Mouse (Mus musculus) liver (tissue): ENCODE results near the gene Hoxb1.

ENCODE experiments used
- DNase-seq: peaks from one replicate; pipeline ENCODE4 v3.0.0-alpha.2; 2020; ENCODE audit warnings: mixed read lengths

Hoxb1 gene

DNA sequence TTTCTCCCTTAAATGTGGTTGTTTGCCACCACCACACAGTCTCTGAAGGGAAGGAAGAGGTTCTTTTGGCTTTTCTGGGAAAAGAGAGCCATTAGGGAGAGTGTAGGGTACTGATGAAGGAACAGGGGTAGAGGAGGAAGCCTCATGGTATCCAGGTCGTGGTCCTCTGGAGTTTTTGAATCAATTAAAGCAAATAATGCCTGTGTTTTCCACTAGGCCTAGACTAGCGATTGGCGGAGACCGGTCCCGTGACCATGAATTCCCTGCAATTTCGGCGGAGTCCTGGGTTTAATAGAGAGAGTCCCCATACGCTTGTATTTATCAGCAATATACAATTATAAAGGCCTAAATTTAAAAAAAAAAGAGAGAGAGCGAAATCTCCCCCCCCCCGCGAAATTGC, 14.2 kb upstream of the Hoxb1 start:
- no peak for DNase-seq

GRCm38 (mm10) chr11:96351831-96352230, 13.7 kb upstream of the Hoxb1 start:
- peak; percentile 51 for DNase-seq

GRCm38 (mm10) chr11:96352691-96353521, 12.6 kb upstream of the Hoxb1 start:
- peak; percentile 32 for DNase-seq

DNA sequence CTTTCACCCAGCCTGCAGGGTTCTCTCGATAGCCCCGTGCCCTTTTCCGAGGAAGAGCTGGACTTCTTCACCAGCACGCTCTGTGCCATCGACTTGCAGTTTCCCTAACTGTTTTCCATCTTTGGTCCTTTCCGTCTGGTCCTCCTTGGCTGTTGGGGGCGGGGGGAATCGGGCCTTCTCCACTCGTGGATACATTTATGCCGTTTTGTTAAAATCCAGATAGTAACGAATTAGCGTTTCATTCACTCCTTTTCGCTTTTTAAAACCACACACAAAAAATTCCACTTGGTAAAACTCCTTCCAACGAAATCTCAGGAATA, 12.1 kb upstream of the Hoxb1 start:
- no peak for DNase-seq

DNA sequence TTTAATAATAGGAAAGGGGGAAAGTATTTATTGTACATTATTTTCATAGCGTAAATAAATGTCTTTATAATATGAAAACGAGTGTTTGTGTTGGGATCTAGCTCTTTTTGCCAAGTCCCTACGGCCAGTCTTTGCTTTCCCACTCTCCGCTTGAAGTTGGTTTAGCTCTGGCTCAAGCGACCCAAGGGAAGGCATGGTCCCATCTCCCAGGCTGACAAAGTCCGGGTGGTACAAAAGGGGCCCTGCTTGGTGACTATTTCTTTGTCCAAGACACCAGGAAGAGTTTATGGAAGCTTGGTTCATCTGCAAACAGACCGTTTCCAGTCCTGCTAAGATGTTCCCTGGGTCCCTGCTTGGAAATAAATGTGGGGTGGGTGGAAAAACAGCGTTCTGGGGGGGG, 11.6 kb upstream of the Hoxb1 start:
- DNase-seq, result no peak

DNA sequence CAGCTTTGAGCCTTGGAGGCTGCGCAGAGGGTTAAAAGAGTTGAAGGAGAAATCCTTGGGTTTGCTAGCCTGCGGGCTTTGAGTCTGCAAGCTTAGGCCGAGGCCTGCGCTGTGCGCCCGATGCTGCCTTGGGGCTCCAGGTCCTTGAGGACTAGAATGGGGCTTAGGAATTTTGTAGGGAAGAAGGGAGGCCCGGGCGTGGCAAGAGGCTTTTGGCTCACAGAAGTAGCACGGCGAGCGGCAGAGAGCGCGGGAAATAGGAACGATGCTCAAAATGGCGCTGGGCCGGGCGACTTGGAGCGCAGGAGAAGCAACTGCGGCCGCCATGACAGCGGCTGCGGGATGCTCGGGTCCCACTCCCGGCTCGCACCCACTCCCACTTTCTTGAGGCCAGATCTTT, 11.2 kb upstream of the Hoxb1 start:
- DNase-seq, result no peak

DNA sequence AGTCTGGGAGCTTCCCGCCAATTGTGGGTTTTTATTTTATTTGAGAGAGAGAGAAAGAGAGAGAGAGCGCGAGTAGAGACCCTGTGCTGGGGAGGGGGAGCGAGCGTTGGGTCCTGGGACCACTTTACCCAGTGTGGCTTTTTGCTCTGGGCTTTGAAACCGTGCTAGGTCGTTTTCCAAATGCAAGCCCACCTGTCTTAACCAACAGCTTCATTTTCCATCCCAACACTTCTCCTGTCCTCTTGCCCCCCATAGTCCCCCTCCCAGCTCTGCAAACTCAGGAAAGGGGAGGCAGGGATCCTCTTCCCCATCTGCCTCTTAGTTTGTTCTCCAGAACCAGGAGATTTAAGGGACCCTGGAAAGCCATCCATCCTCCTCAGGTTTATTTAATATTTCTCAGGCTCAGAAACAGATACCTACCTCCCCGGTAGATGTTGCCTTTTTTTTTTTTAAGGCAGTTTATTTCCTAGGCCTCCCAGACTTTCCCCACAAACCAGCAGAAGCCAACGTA, 10.7 kb upstream of the Hoxb1 start:
- no peak for DNase-seq

- DNase-seq, result no peak
Observed at GRCm38 (mm10) chr11:96363807-96364206, 1.7 kb upstream of the Hoxb1 start.

DNA sequence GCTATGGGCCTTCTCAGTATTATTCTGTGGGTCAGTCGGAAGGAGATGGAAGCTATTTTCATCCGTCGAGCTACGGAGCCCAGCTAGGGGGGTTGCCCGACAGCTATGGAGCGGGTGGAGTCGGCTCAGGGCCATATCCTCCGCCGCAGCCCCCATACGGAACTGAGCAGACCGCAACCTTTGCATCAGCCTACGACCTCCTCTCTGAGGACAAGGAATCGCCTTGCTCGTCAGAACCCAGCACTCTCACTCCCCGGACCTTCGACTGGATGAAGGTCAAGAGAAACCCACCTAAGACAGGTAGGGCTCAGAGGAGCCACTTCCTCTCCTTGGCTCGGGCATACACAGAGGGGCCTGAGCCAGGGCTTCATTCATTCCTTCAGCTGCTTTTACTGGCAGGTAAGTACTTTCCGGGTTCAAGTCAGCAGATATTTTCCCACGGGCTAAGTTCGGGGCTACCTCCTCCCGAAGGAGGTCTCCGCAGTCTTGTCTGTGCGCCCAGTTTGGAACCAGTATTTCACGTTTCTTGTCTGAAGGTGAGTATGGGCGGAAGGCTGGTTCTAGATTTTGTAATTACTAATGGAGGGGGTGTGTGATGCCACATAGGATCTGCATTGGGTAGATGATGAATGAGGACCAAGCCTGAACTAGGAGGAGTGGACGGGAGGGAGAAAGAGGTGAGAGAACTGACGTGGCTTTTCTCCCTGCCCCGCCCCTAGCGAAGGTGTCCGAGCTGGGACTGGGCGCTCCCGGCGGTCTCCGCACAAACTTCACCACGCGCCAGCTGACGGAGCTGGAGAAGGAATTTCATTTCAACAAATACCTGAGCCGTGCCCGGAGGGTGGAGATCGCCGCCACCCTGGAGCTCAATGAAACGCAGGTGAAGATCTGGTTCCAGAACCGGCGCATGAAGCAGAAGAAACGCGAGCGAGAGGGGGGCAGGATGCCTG, 815 bp downstream of the Hoxb1 start:
- no peak for DNase-seq

- DNase-seq, result no peak
Observed at GRCm38 (mm10) chr11:96367141-96367540, 1.6 kb downstream of the Hoxb1 start.

DNA sequence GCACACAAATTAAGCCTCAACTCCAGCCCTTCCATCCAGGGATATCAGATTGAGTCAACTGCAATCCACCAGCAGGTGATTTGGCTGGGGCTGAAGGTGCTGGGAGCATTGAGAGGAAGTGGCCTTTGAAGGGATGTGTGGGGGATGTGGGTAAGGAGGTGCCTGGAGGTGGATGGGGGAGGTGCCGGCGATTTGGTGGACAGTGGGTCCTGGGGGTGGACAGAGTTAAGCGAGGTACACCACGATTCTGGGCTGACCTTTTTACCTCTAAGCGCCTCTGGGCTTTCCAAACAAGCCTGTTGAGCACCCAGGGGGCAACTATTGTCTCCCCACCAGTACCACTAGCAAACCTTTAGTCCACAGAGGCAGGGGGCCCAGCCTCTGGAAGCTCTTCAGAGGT, 3.1 kb downstream of the Hoxb1 start:
- no peak for DNase-seq

- no peak for DNase-seq
Observed at GRCm38 (mm10) chr11:96369140-96369539, 3.6 kb downstream of the Hoxb1 start.

DNA sequence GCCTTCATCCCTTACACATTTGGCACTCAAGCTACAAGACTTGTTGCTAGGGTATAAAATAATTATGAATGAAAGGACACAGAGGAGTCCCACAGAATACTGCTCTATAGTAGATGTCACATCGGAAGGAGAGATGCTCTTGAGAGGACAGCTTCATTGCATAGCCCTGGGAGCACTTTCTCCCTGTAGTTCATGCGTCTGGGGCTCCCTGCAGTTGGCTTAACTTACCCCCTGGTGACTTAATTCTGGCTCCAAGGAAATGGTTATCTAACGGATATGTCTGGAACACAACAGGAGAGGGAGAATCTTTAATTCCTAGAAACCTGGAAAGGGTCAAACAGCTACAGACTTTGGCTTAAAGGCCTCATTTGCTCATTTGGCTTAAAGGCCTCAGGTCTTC, 6.2 kb downstream of the Hoxb1 start:
- DNase-seq, result no peak

DNA sequence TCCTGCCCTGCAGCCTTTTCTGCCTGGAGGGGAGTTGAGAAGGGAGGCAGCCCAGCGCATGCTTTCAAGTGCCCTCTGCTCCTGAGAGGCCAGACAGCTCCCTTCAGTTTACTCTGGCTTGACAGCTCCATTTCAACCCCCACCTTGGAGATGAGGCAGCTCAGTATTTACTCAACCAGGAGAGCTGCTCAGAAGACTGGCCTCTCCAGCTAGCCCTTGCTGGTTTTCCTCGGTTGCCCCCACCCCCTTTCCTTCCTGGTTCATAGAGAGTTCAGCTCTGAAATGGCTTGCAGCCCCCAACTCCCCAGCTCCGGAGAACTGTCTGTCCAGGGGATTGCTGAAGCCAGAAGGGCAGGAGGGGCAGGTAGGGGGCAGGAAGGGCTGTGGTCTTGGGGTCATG, 7.0 kb downstream of the Hoxb1 start:
- no peak for DNase-seq

GRCm38 (mm10) chr11:96374810-96375209, 9.3 kb downstream of the Hoxb1 start:
- no peak for DNase-seq

- DNase-seq, result no peak
Observed at GRCm38 (mm10) chr11:96383381-96383780, 17.8 kb downstream of the Hoxb1 start.

DNA sequence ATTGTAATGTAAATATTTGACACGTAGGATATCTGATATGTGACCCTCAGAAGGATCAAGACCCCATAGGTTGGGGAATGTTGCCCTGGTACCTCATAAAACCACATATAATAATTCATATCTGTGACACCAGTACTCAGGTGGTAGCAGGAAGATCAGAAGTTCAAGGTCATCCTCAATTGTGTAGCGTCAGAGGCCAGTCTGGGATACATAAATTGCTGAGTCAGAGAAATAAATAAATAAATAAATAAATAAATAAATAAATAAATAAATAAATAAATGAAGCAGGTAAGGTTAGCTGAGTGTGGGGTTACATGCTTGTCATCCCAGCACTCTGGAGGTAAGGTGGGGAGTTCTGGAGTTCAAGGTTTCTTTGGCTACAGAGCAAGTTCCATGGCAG, 22.1 kb downstream of the Hoxb1 start:
- no peak for DNase-seq

DNA sequence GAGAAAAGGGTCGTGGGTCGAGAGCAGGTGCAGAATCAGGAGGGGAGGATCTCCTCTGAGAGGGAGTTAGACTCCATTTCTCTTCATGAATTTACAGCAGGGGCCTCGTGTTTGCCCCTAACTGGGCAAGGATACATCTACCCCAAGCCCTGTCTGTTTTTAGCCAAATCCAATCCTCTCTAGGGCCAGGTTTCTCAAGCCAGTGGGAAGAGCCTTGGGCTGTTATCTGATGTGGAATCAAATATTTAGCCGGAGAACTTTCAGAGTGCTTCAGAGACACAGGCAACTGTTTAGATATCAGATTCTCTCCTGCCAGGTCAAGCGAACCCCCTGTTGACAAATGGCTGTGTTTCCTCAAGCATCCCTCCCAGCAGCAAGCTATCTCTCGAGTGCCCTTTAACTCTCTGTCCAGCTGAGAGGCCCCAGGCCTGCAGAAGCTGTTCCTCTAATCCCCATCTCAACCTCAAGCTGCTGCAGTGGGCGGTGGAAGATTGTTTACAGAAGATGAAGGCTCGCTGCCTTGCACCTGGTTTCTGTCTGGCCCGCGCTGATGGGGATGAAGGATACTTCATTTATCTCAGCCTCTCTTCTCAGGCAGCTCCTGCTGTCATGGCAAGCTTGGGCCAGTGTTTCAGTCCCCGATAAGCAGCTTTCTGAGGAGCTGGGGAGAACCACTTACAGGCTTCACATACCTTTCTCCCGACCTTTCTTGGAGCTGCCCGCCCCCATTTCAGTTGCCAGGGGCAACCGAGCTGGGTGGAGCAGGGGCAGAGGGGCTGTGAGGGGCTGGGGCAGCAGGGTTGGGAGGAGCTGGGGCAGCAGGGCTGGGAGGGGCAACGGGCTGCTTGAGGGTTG, 31.4 kb downstream of the Hoxb1 start:
- DNase-seq, result peak; percentile 35

DNA sequence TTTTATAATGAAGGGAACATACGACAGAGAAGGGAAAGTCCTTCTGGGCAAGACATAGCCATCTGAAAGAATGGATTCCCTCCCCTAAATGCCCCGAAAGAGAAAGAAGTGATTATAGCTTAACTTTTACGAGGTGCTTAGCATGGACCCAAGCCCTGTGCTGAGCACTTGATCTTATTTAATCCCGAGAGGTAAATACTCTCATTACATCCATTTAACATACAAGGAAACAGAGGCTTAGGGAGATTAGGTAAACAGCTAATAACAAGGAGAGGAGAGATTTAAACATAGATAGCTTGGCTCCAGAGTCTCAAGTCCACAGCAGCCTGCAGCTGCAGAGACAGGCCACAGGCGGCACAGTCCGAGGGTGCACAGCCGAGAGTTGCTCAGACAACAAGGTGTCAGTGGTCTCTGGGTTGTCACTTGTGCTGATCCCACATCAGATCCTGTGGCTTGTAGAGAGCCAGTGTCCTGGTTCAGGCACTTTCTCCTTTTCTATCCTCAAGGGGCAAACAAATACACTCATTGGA, 32.3 kb downstream of the Hoxb1 start:
- DNase-seq, result no peak

DNA sequence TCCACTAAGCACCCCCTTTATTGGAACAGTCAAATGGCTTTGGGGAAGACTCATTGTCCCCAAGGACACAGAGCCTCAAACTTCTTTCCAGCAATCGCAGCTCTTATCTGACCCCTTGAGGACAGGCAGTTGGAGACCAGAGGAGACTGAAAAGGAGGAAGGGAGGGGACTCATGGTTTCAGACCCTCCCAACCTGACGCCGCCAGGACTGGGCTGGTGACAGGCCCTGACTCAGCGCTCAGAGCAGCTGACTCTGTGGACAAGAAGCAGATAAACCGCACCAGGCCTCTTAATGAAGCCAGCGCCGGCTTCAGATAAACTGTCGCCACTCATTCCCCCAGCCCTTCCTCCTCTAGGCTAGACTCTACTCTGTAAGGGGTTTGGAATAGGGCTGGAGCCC, 34.4 kb downstream of the Hoxb1 start:
- DNase-seq, result peak; percentile 55

GRCm38 (mm10) chr11:96404016-96404604, 38.6 kb downstream of the Hoxb1 start:
- no peak for DNase-seq

DNA sequence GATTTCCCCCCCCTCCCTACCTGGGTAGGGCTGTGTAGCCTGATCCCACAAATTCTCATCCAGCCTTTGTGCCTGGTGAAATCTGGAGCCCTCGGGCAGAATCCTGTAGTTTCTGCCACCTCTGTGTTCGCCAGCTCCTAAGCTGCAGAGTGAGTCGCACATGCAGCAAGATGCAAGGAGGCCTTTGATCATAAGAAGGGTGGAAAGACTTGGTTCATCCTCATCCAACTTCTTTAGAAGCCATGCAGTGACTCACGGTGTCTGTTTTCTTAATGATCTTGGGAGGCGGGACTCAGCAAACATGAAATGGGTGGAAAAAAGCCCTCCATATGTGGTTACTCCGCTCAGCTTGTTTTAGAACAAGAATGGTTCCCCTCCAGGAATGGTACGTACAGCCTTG, 39.3 kb downstream of the Hoxb1 start:
- DNase-seq, result no peak
